Mouse (Mus musculus): ENCODE results near the gene Vps39. TPM values are rescaled to one million over a fixed set of nuclear protein-coding genes. Genes with fewer than 3 reads are reported as not detected.

Vps39 gene
- 34.1 and 44.3 TPM in 2 replicates for total RNA-seq (2021)
- long read RNA-seq, experiment 1, full-length matches to known transcripts, result 23 of 48 reads
- long read RNA-seq, experiment 1, partial matches to known transcripts, result 2 of 48 reads
- long read RNA-seq, experiment 1, other reads (novel, unspliced or antisense), result 23 of 48 reads
- long read RNA-seq, experiment 2, full-length matches to known transcripts, result 14 of 29 reads
- long read RNA-seq, experiment 2, partial matches to known transcripts, result 2 of 29 reads
- long read RNA-seq, experiment 2, other reads (novel, unspliced or antisense), result 13 of 29 reads

DNA sequence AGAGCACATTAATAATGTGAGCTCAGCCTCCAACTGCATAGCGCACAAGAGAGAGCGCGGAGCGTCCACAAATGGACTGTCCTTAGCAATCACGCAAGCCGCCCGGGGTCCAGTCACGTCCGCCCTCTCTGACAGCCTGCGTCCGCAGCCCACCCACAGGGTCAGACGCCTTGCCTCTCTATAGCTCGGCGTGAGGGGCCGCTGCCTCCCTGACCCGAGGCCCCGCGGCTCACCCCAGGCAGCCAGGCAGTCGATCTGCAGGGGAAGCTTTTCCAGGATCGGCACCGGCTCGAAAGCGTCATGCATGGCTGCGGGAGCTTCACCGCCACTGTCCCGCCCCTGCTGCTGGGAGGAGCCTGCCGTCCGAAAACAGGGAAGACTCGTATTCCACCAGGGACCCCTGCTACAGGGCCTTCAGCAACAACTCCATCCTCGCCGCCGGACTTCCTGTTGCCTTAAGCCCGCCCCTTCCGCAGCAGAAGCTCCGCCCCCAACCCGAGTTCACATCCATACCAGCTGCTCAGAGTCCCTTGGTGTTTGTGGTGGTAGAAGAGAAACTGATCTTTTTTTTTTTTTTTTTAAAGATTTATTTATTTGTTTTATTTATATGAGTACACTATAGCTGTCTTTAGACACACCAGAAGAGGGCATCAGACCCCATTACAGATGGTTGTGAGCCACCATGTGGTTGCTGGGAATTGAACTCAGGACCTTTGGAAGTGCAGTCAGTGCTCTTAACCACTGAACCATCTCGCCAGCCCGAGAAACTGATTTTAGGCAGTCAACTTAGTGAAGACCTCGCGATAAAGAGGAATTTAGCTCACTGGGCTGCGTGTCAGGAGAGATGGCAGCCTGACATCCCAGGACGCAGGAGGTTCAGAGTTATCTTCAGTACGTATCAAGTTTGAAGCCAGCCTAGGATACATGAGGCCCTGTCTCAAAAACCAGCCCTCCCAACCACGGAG lies at the start of gene Vps39:
Gene Vps39 (minus strand): TSS at position 456 of the 965 bp plus-strand sequence.
- DNase-seq, result peak; percentile 94

DNA sequence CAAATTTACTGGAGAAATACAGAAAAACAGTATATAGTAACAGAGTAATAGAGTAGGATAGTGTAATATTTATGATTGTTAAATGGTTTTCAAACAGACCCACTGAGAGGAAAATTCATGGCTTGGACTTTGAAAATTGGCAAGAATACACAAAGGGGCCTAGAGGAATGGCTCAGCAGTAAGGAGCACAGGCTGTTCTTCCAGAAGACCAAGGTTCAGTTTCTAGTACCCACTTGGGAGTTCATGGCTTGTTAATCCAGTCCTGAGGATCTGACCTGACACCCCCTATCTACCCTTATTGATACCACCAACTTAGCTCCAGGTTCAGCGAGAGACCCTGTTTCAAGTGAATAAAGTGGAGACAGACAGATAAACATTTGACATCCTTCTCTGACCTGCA lies 45.0 kb upstream of the Vps39 start:
- DNase-seq, result no peak

DNA sequence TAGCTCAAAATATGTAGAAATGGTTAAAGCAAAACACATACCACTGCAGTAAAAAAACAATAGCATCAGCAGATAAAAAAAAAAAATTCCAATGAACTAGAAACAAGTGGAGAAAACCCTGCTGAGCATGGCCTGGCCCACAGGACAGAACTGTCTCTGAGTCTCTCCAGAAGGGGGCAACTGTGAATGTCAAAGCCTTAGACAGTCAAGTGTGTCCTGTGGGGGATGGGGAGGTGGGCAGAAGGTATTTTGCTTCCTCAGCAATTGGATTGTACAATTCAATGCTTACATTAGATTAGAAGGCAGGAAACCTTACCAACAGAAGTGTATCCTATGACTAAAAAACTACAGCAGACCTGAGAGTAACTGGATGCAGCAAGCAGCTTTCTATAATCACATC lies 39.5 kb upstream of the Vps39 start:
- no peak for DNase-seq

DNA sequence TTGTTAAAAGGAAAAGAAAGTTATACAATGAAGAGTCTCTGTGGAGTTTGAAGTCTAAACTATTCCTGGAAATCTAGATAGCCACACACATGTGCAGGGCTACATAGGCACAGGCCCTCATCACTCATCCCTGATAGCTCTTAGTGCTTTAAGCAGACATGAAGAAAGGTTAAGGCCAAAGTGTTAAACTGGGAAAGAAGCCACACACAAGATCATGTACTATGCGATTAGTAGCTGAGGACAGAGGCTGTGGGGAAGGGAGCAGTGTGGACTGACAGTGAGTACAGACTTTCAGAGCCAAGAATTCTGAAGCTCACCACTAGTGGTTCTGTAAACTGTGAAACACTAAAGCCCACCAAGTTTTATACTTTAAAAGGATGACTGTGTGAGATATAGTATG lies 38.0 kb upstream of the Vps39 start:
- DNase-seq, result no peak

DNA sequence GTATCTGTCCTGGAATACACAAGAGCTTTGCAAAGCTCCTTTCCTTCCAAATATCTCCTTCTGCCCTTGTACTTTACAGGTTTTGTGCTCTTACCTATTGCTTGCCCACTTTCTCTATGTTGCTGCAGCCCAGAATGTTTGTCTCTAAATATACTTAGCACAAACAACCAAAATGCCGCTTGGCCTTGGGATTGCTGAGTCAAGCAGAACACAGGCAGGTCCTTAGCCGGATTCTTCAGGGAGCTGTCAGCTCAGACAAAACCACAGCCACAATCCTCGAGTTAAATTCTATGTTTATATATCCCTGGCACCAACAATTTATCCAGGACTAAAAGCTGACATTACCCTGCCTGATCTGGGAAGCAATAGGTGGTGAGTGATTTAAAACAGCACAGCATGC lies 36.4 kb upstream of the Vps39 start:
- peak; percentile 34 for DNase-seq

DNA sequence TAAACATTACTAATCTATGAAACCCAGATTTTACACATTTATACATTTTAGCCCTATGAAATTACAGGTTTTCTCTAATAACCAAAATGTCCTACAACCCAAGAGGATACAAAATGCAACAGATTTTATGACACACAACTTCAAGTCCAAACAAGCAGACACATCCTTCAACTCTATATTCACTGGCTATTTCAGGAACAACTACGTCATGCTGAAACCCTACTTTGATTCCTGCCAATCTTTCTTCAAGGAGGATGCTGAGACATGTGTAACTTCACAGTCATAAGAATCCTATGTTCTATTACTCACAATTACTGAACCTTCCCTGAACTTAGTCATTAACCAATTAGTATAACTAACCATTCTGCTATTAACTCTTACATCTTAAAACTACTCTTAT lies 34.4 kb upstream of the Vps39 start:
- DNase-seq, result no peak

DNA sequence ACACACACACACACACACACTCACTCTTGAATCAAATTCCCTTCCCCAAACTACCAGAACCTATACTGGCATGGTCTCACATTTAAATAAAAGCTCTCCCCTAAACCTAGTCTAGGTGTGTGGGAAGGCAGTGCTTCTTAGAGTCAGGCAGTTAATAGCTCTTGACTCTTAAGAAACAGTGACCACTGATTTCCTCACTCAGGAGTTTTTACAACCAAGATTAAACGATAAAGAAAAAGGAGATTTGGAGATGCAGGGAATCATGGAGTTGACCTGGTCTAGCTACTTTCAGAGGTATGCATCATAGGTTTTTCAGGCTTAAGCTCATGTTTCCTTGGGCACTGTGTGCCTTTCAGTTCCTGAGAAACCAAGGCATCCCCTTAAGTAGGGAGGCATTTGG lies 33.3 kb upstream of the Vps39 start:
- DNase-seq, result no peak

DNA sequence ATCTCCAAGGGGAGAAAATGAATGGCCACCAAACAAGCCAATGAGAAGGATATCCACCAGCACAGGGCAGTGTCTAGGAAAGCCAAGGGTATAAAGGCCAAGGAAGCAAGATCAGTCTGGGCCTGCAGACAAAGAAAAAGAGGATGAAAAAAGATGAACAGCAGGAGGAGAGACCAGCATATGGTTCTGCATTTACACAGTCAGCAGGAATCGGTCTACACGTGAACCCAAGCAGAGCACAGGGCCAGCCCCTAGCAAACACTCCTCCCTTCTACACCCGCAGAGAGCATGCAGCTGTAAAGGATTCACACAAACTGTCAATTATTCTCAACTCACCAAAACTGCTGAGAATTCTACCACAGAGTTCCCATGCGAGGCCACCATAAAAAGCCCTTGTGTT lies 20.9 kb upstream of the Vps39 start:
- DNase-seq, result no peak

DNA sequence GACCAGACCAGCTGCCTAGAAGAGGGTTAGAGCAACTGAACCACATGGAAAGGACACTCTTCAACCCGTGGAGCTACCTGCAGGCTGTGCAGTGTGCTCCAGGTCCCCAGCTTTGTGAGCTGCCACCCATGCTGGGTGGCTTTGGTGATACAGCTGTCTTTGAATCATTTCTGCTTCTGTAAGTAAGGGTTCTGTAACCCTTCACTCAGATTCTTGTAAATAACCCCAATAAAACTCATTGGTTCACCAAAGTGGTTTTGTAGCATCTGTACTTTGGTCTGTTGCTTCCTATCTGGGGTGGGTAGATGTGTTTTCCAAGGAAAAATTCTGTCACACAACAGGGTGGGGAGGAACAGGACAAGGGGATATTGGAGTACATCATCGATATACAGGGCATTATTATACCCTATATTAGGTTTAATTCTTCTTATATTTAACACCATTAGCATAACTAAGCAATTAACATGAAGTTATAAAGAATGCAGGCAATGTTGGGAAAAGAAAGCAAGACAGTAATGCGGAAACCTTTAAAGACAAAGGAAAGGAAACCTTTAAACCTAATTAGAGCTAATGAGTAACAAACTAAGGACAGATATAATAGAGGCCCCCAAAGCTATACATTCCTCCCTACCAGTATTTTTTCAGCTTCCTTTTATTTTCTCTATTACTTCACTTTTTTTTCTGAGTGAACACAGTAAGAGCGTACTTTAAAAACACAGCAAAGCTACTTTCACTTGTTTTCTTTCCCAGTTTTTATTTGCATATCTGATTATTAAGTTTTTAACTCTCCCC lies 14.7 kb upstream of the Vps39 start:
- DNase-seq, result no peak

DNA sequence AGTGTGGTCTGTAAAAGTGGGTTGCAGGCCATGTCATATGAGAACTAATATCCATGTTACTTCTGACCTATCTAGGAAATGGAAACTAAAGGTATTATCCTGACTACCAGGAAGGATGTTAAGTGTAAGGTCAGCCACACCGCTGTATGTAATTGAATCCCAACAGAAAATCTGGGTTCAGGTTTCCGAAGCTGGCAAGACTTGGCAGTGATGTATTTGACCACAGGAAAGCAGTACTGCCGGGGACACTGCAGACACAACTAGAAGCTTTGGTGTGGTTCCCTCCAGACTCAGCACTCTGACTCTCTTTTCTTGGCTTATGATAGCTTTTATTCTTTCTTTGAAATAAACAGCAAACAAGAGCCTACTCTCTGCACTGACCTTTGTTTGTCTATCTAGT lies 13.6 kb upstream of the Vps39 start:
- no peak for DNase-seq

DNA sequence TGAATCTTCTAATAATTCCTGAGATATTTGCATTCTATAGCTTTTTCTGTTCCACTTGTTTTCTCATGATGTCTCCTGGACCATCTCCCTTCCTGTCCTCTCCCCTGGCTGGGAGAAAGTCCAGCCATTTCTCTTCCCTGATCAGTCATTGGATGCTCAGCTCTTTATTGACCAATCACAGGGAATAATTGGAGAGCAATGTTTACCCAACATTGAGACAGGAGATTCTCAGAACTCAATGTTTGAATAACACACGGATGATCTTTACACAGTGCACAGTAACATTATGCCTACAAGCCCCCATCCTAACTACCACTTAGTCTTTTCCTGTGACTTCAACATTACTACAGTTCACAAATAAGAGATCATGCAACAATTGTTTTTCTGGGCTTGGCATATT lies 7.5 kb upstream of the Vps39 start:
- DNase-seq, result no peak

DNA sequence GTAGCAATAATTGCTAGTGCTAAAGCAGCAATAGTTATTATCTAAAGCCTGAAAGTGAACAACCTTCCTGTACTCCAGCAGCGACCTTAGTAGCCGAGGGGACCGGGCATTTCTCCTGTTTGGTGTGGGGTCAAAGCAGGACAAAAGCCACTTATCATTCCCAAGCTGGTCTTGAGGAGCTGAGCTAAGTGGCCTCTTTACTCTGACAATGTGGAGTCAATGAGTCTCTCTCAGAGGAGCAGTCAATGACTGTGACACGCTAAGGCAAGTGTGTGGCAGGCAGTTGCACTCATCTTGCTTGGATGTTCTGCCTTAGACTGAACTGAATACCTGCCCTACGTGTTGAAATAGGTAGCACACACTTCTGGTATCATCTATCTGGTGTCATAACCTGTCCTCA lies 1.6 kb downstream of the Vps39 start:
- DNase-seq, result no peak

DNA sequence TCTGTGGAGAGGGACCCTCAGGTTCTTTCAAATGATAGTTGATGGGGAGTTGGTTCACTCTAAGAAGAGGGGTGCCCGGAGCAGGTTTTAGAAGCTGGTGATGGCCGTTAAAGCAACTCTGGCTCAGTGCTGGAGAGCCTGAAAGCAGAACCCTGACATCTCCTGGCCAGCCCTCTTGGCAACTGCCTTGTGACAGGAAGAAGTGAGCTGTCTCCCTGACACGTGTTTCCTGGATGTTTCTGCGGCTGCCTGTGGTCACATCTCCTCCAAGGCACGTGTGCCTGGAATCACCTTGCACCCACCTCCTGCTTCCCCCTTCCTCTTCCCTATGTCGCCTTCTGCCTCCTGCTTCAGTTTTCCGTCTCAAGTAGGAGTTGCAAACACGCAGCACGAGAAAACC lies 4.8 kb downstream of the Vps39 start:
- DNase-seq, result peak; percentile 35

DNA sequence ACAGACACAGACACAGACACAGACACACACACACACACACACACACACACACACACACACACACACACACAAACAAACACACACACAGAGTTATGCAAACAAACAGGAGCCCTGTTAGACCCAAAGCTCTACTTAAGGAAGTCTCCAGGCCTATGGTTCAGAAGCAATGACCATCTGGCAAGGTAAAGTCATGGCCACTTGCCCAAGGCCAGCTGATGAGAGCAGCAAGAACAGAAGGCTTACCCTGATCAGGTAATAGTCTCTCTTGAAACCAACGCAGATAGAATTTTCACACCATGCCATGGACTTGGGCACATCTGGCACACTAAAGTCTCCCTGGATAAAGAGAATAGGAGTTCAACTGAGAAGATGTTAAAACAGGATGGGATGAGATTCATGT lies 11.2 kb downstream of the Vps39 start:
- no peak for DNase-seq

DNA sequence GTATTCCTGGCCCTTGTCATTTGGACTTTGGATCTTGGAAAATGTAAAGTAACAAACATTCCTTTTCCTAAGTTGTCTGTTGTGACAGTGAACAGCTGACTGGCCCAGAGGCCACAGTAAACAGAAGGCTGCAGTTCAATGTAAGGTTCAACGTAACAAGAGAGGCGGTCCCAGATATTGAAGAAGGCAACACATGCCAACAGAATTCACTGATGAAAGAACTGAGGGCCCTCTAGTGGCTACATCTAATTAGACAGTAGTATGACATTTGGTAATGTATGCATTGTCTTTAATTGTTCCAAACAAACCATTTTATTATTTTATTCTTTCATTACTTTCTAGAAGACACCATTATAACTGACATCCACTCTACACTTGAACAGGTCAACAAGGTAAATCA lies 15.1 kb downstream of the Vps39 start:
- no peak for DNase-seq

DNA sequence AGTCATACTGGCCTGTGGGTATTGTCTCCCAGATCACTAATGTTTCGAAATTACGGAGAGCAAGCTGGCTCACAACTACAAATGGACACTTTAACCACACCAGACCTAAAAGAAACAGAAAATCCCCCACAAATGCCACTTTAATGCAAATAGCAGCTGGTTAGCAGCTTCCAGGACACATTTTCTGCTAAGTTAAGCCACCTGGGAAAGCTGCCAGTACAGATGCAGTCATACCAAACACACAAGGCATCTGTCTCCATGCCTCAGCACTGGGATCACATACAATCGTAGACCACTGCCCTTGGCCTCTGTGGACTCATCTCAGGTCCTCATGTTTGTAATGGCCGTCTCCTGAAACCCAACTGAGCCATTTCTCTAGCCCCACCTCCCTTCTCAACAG lies 21.4 kb downstream of the Vps39 start:
- no peak for DNase-seq

DNA sequence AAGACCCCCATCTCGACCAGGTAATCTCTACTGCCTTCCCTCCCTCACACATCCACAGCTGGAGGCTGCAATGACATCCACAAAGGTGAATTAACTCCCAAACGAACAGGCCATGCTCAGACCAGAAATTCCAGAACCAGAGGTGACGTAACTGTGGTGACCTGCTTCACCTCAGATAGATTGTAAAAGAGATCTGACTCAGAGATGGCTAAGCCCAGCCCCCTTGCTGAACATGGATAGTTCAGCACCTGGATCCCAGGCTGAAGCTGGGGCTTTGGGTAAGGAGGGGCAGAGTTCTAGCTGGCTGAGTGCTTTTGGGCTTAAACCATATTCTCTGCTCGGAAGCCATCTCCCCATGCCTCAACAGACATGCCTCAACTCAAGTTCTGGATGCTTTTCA lies 37.9 kb downstream of the Vps39 start:
- no peak for DNase-seq

DNA sequence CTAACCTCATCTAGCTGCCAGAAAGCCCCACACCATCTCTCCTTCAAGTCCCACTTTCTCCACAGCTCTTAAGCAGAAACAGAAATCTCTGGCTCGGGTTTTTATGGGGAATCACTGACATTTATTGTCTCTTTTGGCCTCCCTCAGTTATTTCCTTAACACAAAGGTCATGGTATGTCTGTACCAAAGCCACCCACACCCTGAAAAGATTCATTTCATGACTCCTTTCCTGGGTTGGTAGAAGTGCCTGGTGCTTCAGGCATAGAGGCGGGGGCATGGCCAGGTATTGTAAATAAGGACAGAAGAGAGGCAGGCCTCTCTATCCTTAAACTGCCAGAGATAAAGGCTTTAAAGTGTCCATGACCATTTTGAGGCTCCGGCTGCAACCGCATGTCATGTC lies 38.5 kb downstream of the Vps39 start:
- no peak for DNase-seq

DNA sequence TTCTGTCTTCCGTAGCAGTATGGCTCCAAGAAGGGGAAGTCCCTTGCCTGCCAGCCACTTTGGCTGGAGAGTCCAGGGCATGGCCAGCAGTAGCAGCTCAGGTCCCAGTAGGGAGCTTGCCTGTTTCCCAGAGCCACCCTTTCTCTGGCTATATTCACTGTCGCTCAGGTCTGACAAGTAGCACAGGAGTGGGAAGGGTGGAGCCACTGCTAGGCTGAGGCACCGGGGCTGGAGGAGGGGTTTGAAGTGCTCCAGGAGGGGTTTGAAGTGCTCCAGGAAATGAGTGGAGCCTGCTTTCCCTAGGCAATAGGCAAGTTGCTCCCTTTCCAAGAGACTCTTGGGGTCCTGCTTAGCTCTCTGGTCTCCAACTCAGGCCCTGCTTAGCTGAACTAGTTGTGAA lies 39.0 kb downstream of the Vps39 start, which contains the start of gene Pla2g4f:
Gene Pla2g4f (minus strand): TSS at position 190 of the 400 bp plus-strand sequence.
- peak; percentile 12 for DNase-seq

DNA sequence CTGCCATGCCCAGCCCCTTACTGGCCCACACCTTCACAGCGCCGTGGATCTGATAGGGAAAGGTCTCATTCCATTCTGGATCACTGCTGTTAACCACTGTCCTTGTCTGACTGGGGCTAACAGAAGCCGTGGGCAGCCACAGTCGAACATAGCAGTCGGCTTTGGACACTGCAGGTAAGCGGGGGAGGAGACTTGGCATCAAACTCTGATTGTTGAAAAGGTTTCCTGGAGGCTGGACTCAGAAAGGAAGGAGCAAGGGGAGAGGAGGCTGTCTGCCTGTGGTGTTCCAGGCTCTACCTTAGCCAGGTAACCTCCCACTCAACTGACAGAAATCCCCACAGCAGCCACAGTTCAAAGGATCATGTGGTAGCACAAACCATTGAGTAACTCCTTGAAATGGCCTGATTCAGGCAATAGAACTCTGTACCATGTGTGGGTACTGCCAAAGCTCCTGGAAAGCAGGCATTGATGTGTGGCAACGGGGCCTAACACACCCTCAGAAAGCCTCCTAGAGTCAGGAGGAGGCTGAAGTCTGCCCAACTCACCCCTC lies 40.6 kb downstream of the Vps39 start:
- no peak for DNase-seq

DNA sequence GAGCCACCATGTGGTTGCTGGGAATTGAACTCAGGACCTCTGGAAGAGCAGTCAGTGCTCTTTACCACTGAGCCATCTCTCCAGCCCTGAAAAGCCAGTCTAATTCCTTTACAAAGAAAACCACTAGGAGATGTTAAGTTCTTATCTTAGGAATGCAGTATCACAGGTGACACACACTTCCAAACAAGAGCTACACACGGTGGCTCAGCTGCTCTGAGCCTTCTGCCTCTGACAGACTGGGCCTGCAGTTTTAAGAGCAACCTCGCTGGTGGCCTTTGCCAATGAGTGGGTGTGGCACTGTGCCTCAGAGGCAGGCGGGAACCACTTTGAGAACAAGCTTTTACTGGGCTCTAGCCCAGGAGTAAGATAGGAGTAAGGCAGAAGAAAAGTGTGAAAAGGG lies 48.8 kb downstream of the Vps39 start:
- no peak for DNase-seq

DNA sequence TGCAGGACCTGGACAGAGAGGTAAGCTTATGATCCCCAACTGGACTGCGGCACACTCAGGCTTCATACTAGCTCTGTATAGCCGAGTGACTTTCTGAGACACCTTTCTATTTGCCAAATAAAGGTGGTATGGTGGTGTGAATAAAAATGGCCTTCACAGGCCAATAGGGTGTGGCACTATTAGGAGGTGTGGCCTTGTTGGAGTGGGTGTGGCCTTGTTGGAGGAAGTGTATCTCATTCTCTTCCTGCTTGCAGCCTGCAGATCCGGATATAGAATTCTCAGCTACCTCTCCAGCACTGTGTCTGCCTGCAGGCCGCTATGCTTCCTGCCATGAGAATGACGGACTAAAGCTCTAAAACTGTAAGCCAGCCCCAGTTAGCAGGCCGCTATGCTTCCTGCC lies 51.9 kb downstream of the Vps39 start:
- DNase-seq, result no peak

DNA sequence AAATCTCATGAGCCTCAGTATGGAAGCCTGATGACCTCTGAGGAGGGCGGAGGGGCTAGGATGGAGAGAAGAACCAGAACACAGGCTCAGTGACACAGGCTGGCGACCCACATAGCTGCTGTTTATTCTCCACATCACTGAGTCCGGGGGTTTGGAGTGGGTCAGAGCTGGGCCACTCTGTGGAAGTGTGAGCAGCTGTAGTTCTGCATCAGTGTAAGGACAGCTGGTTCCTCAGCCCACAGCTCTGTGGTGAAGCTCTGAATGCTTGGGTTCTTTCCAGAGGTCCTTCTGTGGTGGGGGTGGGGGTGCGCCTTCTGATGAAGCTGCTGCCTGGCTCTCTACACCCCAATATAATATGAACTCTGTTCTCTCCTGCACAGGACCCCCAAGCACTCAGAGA lies 53.1 kb downstream of the Vps39 start:
- DNase-seq, result no peak

Data from adrenal gland, postnatal 14 days (tissue).